In genomic region chr5:120870081-120870480, GRCm38 (mm10) we compare ENCODE assay signal across 22 mouse cellular contexts. TPM values are rescaled to one million over a fixed set of nuclear protein-coding genes. Genes with fewer than 3 reads are reported as not detected.
"Had no signal": no experiment of that assay in that cellular context is flagged by ENCODE, and none has a peak within 500 bp of the region (broad histone marks: within the 10 kb centered on the region; RNA-seq: fewer than 3 reads in every experiment).

No protein-coding gene starts in this region.

- DNase-seq: right cerebral cortex, postnatal 14 days; right cerebral cortex, postnatal 25 days; right cerebral cortex, postnatal 4 days; spleen, adult 18-20 months; thymus, adult 18-20 months; thymus, adult 2 months; thymus, postnatal 14 days; thymus, postnatal 25 days; thymus, postnatal 36 days; thymus, postnatal 4 days had no signal

- H3K4me1 ChIP-seq: neural tube, embryonic 13.5 days; neural tube, embryonic 15.5 days; stomach, embryonic 15.5 days had no signal

- H3K4me2 ChIP-seq: neural tube, embryonic 13.5 days; neural tube, embryonic 15.5 days; stomach, embryonic 15.5 days had no signal

- H3K27me3 ChIP-seq: neural tube, embryonic 15.5 days; stomach, embryonic 15.5 days had no signal

- H3K9ac ChIP-seq: neural tube, embryonic 13.5 days; neural tube, embryonic 15.5 days; stomach, embryonic 15.5 days had no signal

- H3K27ac ChIP-seq: neural tube, embryonic 13.5 days; neural tube, embryonic 15.5 days; stomach, embryonic 15.5 days; stomach, postnatal 0 days had no signal

- H3K4me3 ChIP-seq: neural tube, embryonic 13.5 days; neural tube, embryonic 15.5 days; stomach, embryonic 15.5 days had no signal

- H3K36me3 ChIP-seq: neural tube, embryonic 13.5 days; neural tube, embryonic 15.5 days; stomach, embryonic 15.5 days had no signal

- H3K9me3 ChIP-seq: neural tube, embryonic 13.5 days; neural tube, embryonic 15.5 days; stomach, embryonic 15.5 days had no signal

RNA-seq across cellular contexts. Expression of gene Oas1h, which starts 8.9 kb away (rescaled TPM):
- total RNA-seq: neutrophil, adult 5-6 weeks had no signal
- polyA plus RNA-seq: neural tube, embryonic 13.5 days; neural tube, embryonic 14.5 days; neural tube, embryonic 15.5 days; small intestine, adult 2 months; spleen, adult 2 months; stomach, embryonic 14.5 days; stomach, embryonic 15.5 days; stomach, embryonic 16.5 days; stomach, postnatal 0 days; testis, adult 2 months; urinary bladder, adult 2 months had no signal

RNA-seq across cellular contexts. Expression of gene Oas1g, which starts 17.3 kb away (rescaled TPM):
- polyA plus RNA-seq: neural tube, embryonic 14.5 days; testis, adult 2 months had no signal

RNA-seq across cellular contexts. Expression of gene Oas1f, which starts 22.9 kb away (rescaled TPM):
- total RNA-seq: neutrophil, adult 5-6 weeks had no signal
- polyA plus RNA-seq: neural tube, embryonic 13.5 days; neural tube, embryonic 14.5 days; neural tube, embryonic 15.5 days; spleen, adult 2 months; stomach, embryonic 15.5 days; stomach, embryonic 16.5 days; stomach, postnatal 0 days; testis, adult 2 months had no signal

RNA-seq across cellular contexts. Expression of gene Oas1d, which starts 44.3 kb away (rescaled TPM):
- total RNA-seq: neutrophil, adult 5-6 weeks had no signal
- polyA plus RNA-seq: neural tube, embryonic 13.5 days; neural tube, embryonic 14.5 days; neural tube, embryonic 15.5 days; spleen, adult 2 months; stomach, embryonic 14.5 days; stomach, embryonic 15.5 days; stomach, embryonic 16.5 days; testis, adult 2 months; urinary bladder, adult 2 months had no signal
